In the genomic region with DNA sequence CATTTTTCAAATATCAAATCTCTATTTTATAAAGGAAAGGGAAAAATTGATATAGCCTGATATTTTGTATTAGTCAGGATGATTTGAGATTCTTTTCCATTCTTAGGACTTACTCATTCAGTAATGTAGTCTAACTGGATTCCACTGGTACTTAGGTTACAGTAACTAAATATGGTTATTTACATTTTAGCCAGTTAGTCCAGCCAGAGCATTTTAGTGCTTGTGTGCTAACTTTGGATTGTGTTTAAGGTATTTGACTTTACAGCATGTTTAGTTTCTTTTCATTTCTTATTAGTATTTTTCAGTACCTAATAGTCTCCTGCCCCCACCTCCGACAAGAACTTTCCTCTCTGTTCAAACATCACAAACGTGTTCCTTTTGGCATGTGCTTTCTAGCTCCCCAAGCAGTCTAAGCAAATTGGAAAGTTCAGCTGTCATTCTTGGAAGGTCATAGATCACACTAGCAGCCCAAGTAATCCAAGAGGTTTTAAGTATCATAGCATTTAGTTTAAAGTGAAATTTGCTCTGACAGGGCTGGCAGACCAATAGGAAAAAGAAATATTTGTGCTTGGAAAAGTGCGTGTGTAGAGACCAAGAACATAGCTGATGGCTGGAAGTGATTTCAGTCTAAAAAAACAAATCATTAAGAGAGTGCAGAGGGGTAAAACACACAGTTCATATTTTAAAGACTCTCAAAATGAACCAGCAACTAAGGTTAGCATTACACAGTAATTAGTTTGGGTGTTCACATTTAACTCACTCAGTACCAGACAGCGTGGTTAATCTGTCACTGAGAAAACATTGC, we compare ENCODE assay signal across 19 mouse cellular contexts. TPM values are rescaled to one million over a fixed set of nuclear protein-coding genes. Genes with fewer than 3 reads are reported as not detected.
DNase-seq lines count a peak whose midpoint lies in the region; ATAC-seq and TF ChIP-seq lines count a peak whose summit lies in the region.
"Had no signal": no experiment of that assay in that cellular context is flagged by ENCODE, and none has a peak within 500 bp of the region (broad histone marks: within the 10 kb centered on the region; RNA-seq: fewer than 3 reads in every experiment).

No protein-coding gene starts in this region.

- peak; percentile 29 for DNase-seq in kidney, postnatal 0 days (ENCODE audit: low spot score)
- DNase-seq in kidney, adult 9 months = no peak
- peak; percentile 54 for DNase-seq in embryo, embryonic 10.5 days (ENCODE audit: low spot score)
- DNase-seq in forebrain, embryonic 11.5 days (ENCODE audit: low spot score) = no peak
- DNase-seq in cerebellum, postnatal 25 days = no peak
- DNase-seq in cerebellum, adult 11 months = no peak
- DNase-seq: cerebellum, adult 9-10 months; kidney, postnatal 10 days; thymus, postnatal 25 days had no signal

- H3K27me3 ChIP-seq in kidney, postnatal 0 days (ENCODE audit: insufficient read depth, low read length) = no peaks in the 10 kb centered on the region
- H3K27me3 ChIP-seq in embryonic facial prominence, embryonic 13.5 days = no peaks in the 10 kb centered on the region
- H3K27me3 ChIP-seq in limb, embryonic 12.5 days = no peaks in the 10 kb centered on the region
- no peaks in the 10 kb centered on the region for H3K27me3 ChIP-seq in forebrain, embryonic 11.5 days (ENCODE audit: control insufficient read depth, insufficient read depth, low read length)
- H3K27me3 ChIP-seq: heart, embryonic 12.5 days; intestine, embryonic 15.5 days; liver, embryonic 15.5 days; megakaryocyte, embryonic 14.5 days; Patski had no signal

- 0 out of 2 replicates have a peak, but pooled peaks cover 3% of the 10 kb centered on the region for H3K4me1 ChIP-seq in kidney, postnatal 0 days (replicated peaks; ENCODE audit: insufficient read depth, low read length)
- peaks cover 13% of the 10 kb centered on the region for H3K4me1 ChIP-seq in embryonic facial prominence, embryonic 13.5 days
- peaks cover 22% of the 10 kb centered on the region for H3K4me1 ChIP-seq in limb, embryonic 12.5 days (replicated peaks)
- H3K4me1 ChIP-seq in forebrain, embryonic 11.5 days (replicated peaks; ENCODE audit: control insufficient read depth, insufficient read depth, low read length) = no peaks in the 10 kb centered on the region
- H3K4me1 ChIP-seq: heart, embryonic 12.5 days; intestine, embryonic 15.5 days; liver, embryonic 15.5 days; megakaryocyte, embryonic 14.5 days had no signal

- H3K4me2 ChIP-seq in kidney, postnatal 0 days (ENCODE audit: low read length) = no peak overlapping the region
- H3K4me2 ChIP-seq in embryonic facial prominence, embryonic 13.5 days = 0 out of 2 replicates have a peak overlapping the region, but pooled peaks have one; percentile 11
- no peak overlapping the region for H3K4me2 ChIP-seq in limb, embryonic 12.5 days
- no peak overlapping the region for H3K4me2 ChIP-seq in forebrain, embryonic 11.5 days (ENCODE audit: low read depth, low read length, severe bottlenecking)
- H3K4me2 ChIP-seq: heart, embryonic 12.5 days; hindbrain, embryonic 14.5 days; intestine, embryonic 15.5 days; liver, embryonic 15.5 days had no signal

- no peak overlapping the region for H3K9ac ChIP-seq in kidney, postnatal 0 days (ENCODE audit: low read depth, low read length)
- H3K9ac ChIP-seq in embryonic facial prominence, embryonic 13.5 days = no peak overlapping the region
- no peak overlapping the region for H3K9ac ChIP-seq in limb, embryonic 12.5 days (replicated peaks)
- no peak overlapping the region for H3K9ac ChIP-seq in forebrain, embryonic 11.5 days (ENCODE audit: low read length)
- H3K9ac ChIP-seq: heart, embryonic 12.5 days; hindbrain, embryonic 14.5 days; intestine, embryonic 15.5 days; liver, embryonic 15.5 days had no signal

- 25% methylated on average over 4 of the region's 4 CpGs for WGBS in kidney, postnatal 0 days
- 14% methylated on average over 4 of the region's 4 CpGs for WGBS in embryonic facial prominence, embryonic 13.5 days
- 10% methylated on average over 4 of the region's 4 CpGs for WGBS in limb, embryonic 12.5 days
- WGBS in forebrain, embryonic 11.5 days = 77% methylated on average over 4 of the region's 4 CpGs

- no peak for ATAC-seq in kidney, postnatal 0 days (replicated peaks; ENCODE audit: low FRiP score, low read depth)
- peak; percentile 59; the same call in 1 of the 2 replicates for ATAC-seq in embryonic facial prominence, embryonic 13.5 days (ENCODE audit: insufficient number of reproducible peaks, insufficient read depth, low FRiP score, low TSS enrichment, low read depth)
- 0 out of 2 replicates have a peak, but pooled peaks have one; percentile 45 for ATAC-seq in limb, embryonic 12.5 days (ENCODE audit: insufficient number of reproducible peaks, insufficient read depth, low FRiP score, low TSS enrichment, low read depth)
- no peak for ATAC-seq in forebrain, embryonic 11.5 days (replicated peaks; ENCODE audit: low FRiP score)
- ATAC-seq: forebrain, embryonic 16.5 days; intestine, embryonic 15.5 days; Patski had no signal

- no peak overlapping the region for H3K4me3 ChIP-seq in kidney, postnatal 0 days (replicated peaks; ENCODE audit: low read depth, low read length)
- no peak overlapping the region for H3K4me3 ChIP-seq in embryonic facial prominence, embryonic 13.5 days
- no peak overlapping the region for H3K4me3 ChIP-seq in limb, embryonic 12.5 days (replicated peaks)
- no peak overlapping the region for H3K4me3 ChIP-seq in forebrain, embryonic 11.5 days (ENCODE audit: low read depth, low read length)
- H3K4me3 ChIP-seq: heart, embryonic 12.5 days; intestine, embryonic 15.5 days; layer of hippocampus, adult 2 months; liver, embryonic 15.5 days; megakaryocyte, embryonic 14.5 days had no signal

- no peak for TF ChIP-seq CTCF in kidney, postnatal 0 days (IDR thresholded peaks at IDR 0.05; ENCODE audit: low read depth)

- no peak overlapping the region for H3K27ac ChIP-seq in kidney, postnatal 0 days
- peak overlapping the region; percentile 69 for H3K27ac ChIP-seq in embryonic facial prominence, embryonic 13.5 days
- peak overlapping the region; percentile 13; the same call in 1 of the 2 replicates for H3K27ac ChIP-seq in limb, embryonic 12.5 days
- H3K27ac ChIP-seq in forebrain, embryonic 11.5 days (ENCODE audit: low read depth, low read length) = no peak overlapping the region
- H3K27ac ChIP-seq: hindbrain, embryonic 14.5 days; intestine, embryonic 15.5 days; layer of hippocampus, adult 2 months; liver, embryonic 15.5 days had no signal

- H3K36me3 ChIP-seq in kidney, postnatal 0 days (ENCODE audit: insufficient read depth, low read length) = no peaks in the 10 kb centered on the region
- no peaks in the 10 kb centered on the region for H3K36me3 ChIP-seq in embryonic facial prominence, embryonic 13.5 days
- no peaks in the 10 kb centered on the region for H3K36me3 ChIP-seq in limb, embryonic 12.5 days
- H3K36me3 ChIP-seq in forebrain, embryonic 11.5 days (ENCODE audit: control insufficient read depth, insufficient read depth, low read length) = no peaks in the 10 kb centered on the region
- H3K36me3 ChIP-seq: heart, embryonic 12.5 days; intestine, embryonic 15.5 days; liver, embryonic 15.5 days had no signal

- H3K9me3 ChIP-seq in kidney, postnatal 0 days (replicated peaks; ENCODE audit: low read length) = no peaks in the 10 kb centered on the region
- H3K9me3 ChIP-seq in embryonic facial prominence, embryonic 13.5 days = no peaks in the 10 kb centered on the region
- H3K9me3 ChIP-seq in limb, embryonic 12.5 days = no peaks in the 10 kb centered on the region
- H3K9me3 ChIP-seq in forebrain, embryonic 11.5 days (ENCODE audit: control insufficient read depth, low read length) = no peaks in the 10 kb centered on the region
- H3K9me3 ChIP-seq: heart, embryonic 12.5 days; intestine, embryonic 15.5 days; liver, embryonic 15.5 days; megakaryocyte, embryonic 14.5 days had no signal

RNA-seq across cellular contexts. Expression of a gene that starts 21.7 kb away (rescaled TPM):
- polyA plus RNA-seq in kidney, postnatal 0 days (2015; fragmentation: Nextera tagmentation; extraction: Ambion mirVana) = 15.9 and 17.2 TPM in 2 replicates
- 18.4 and 20.4 TPM in 2 replicates for polyA plus RNA-seq in embryonic facial prominence, embryonic 13.5 days (2015; fragmentation: Nextera tagmentation; extraction: Ambion mirVana)
- polyA plus RNA-seq in limb, embryonic 12.5 days (2016; fragmentation: Nextera tagmentation; extraction: Ambion mirVana) = 21.6 and 22.9 TPM in 2 replicates
- 20.1 and 21.3 TPM in 2 replicates for polyA plus RNA-seq in forebrain, embryonic 11.5 days (2014; fragmentation: Nextera tagmentation; extraction: Ambion mirVana)

Comparison
In these comparisons a context has a peak if more than half of its experiments do, and no peak if none do; other contexts are left out.
1. DNase-seq: peak in kidney, postnatal 0 days (single experiment) and embryo, embryonic 10.5 days (single experiment); none in kidney, adult 9 months (single experiment), forebrain, embryonic 11.5 days (single experiment), cerebellum, postnatal 25 days (0 of 2) and cerebellum, adult 11 months (single experiment).
2. ATAC-seq: peak in embryonic facial prominence, embryonic 13.5 days (single experiment) and limb, embryonic 12.5 days (single experiment); none in kidney, postnatal 0 days (single experiment) and forebrain, embryonic 11.5 days (single experiment).
3. H3K27ac ChIP-seq: peak in embryonic facial prominence, embryonic 13.5 days (single experiment) and limb, embryonic 12.5 days (single experiment); none in kidney, postnatal 0 days (single experiment) and forebrain, embryonic 11.5 days (single experiment).